Mouse (Mus musculus) C3H10T1/2 (cell line): ENCODE data around the gene Def6. TPM values are rescaled to one million over a fixed set of nuclear protein-coding genes. Genes with fewer than 3 reads are reported as not detected.

ENCODE experiments used
- polyA plus RNA-seq, 2 experiments: library from polyadenylated mRNA; unstranded; fragments of >200 nt; fragmentation: generic; extraction: Trizol; gene quantifications; one replicate each; pipeline ENCODE4 v1.2.1; 2012; ENCODE audit warnings: missing spikeins in 2 of 2

Gene Def6
- 10 to 100 TPM in 1 of 2 experiments, 1 to 10 TPM in 1; 6.4 to 13.3 TPM for polyA plus RNA-seq

DNA sequence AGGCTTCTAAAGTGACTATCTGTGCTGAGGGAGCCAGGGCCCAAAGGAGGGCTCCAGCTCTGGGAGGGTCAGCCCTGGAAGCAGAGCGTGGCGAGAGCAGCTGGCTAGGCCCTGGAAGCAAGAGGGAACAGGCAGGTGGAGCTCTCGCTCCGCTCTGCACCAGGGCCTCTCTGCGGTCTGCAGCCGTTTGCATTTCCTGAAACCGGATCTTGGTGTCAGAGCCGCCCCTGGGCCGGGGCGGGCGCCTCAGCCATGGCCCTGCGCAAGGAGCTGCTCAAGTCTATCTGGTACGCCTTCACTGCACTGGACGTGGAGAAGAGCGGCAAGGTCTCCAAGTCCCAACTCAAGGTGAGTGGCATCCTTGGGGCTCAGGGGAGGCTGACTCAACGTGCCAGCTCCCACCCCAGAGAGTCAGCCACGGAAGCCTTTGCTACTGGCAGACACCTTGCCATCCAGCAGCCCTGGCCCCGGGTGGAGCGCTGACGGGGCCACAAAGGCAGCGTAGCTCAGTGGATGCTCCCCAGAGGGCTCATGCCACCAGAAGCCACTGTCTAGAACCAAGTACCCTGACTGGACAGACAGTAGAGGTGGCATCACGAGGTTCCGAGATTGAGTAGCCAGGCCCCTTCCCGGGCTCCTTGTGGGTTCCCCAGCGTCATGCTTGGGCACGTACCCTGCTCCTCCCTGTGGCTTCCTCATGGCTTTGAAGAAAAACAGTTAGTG is at the start of gene Def6:
Gene Def6, plus strand, starts transcription at position 188 of the 723 bp plus-strand sequence.

DNA sequence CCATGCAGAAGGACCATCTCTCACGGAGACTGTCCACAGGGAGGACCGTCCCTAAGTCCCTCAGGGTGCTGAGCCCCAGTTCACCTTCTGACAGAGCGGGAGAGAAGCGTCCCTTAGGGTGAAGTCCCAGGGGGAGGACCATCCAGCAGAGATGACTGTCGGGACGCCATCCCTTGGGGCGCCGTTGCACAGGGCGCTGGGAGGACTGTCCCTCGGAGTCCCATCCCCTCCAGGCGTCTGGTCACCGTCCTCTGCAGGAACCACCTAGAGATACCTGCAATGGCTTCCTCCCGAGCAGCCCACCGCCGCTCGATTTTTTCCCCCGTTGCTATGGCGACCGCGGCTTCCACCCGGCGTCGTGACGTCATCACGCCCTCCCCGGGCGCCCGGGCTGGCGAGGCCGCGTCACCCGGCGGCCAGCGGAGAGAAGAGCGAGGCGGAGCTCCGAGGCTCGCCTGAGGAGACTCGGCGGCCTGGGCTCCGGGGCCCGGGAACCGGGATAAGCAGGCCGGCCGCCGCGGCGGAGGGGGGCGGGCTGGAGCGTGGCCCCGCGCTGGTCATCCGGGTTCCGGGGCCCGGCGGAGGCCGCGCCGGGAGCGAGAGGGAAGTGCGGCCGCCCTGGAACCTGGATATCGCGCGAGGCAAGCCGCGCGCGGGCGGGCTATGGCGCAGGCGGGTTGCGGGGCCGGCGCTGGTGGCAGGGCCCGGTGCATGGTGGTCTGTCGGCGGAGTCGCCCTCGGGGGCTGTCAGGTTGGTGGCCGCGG is 30.6 kb upstream of the Def6 start, which contains the start of gene Zfp523:
Gene Zfp523, plus strand, starts transcription at position 355 of the 765 bp plus-strand sequence.

DNA sequence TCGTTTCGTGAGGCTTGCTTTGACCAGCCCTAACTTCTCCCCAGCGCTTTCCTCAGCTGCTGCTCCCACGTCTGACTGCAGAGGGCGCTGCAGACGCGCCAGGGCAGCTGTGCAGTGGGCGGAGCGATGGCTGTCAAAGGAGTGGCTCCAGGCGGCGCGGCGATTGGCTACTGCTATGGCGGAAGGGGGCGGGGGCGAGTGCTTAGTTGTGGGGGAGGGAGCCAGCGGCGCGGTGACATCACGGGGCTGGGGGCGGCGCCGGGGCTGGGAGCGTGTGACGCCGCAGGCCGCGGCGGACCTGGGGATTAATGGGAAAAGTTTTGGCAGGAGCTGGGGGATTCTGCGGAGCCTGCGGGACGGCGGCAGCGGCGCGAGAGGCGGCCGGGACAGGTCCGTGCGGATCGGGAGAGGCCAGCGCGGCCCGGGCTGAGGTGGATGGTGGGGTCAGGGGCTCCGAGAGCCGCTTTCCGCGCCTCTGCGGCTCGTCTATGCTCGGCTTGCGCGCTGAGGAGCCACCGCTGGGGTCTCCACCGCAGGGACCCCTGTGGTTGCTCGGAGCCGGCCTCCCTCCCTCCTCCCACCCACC is 25.0 kb downstream of the Def6 start, which contains the start of gene Ppard:
Gene Ppard, plus strand, starts transcription at position 226 of the 586 bp plus-strand sequence.

Other genes with a start within 250 kb of the Def6 start
- gene Tcp11, start 127.1 kb upstream of the Def6 start, polyA plus RNA-seq = under 1 TPM in 1 of 2 experiments, not detected in 1; 0.05 TPM
- 10 to 100 TPM in 1 of 2 experiments, under 1 TPM in 1; 0.64 to 11.6 TPM for gene Scube3, start 65.6 kb upstream of the Def6 start, polyA plus RNA-seq
- gene Zfp523, start 30.6 kb upstream of the Def6 start, polyA plus RNA-seq = 10 to 100 TPM; 18.8 to 45.8 TPM
- 10 to 100 TPM in 1 of 2 experiments, 1 to 10 TPM in 1; 8.9 to 25.0 TPM for gene Ppard, start 24.9 kb downstream of the Def6 start, polyA plus RNA-seq
- gene Fance, start 105.7 kb downstream of the Def6 start, polyA plus RNA-seq = 10 to 100 TPM; 44.0 to 46.3 TPM
- gene Rpl10a, start 120.7 kb downstream of the Def6 start, polyA plus RNA-seq = 1,000 to 10,000 TPM; 3,726 to 3,941 TPM
- gene Tead3, start 143.0 kb downstream of the Def6 start, polyA plus RNA-seq = 10 to 100 TPM in 1 of 2 experiments, 1 to 10 TPM in 1; 7.0 to 33.0 TPM
- gene Tulp1, start 157.4 kb downstream of the Def6 start, polyA plus RNA-seq = not detected